Mouse (Mus musculus) kidney, adult 2 months (tissue): ENCODE data around the gene Creg1.

Experiments used
- CTCF ChIP-seq: fragments of 200-500 bp; conservative IDR thresholded peaks from 2 replicates; pipeline ENCODE4 v1.5.1; 2011; ENCODE audit warnings: low read depth, mild to moderate bottlenecking, control low read depth, low read length, moderate library complexity, mixed read lengths; ENCODE audit not compliant: insufficient read depth, insufficient read length
- POLR2A ChIP-seq: fragments of 200-500 bp; IDR thresholded peaks from one replicate; pipeline ENCODE4 v1.6.1; 2011; ENCODE audit warnings: low read depth, low read length, control low read depth

- no peak for TF ChIP-seq POLR2A
- no peak for TF ChIP-seq CTCF
These were observed 33.4 kb upstream of the Creg1 start for GRCm38 (mm10) chr1:165730129-165730528.
